Mouse (Mus musculus) small intestine, adult 2 months (tissue): ENCODE results near the gene Rab11fip3.

ENCODE experiments used
- CTCF ChIP-seq: fragments of 200-500 bp; IDR thresholded peaks from 2 replicates; pipeline ENCODE4 v1.5.1; 2012; ENCODE audit warnings: low read depth, mild to moderate bottlenecking, control low read depth, inconsistent platforms, low read length, moderate library complexity, mixed read lengths; ENCODE audit not compliant: insufficient replicate concordance, insufficient read length; ENCODE audit errors: extremely low read depth
- POLR2A ChIP-seq: fragments of 200-500 bp; IDR thresholded peaks from 2 replicates; pipeline ENCODE4 v1.6.1; 2012; ENCODE audit warnings: low read depth, mild to moderate bottlenecking, control low read depth, inconsistent platforms, low read length, moderate library complexity

- TF ChIP-seq CTCF: no peak
- TF ChIP-seq POLR2A: no peak
Observed at GRCm38 (mm10) chr17:26005731-26006450, 63.5 kb downstream of the Rab11fip3 start.
